Mouse (Mus musculus) c-Kit-positive CD71-positive TER-119-negative erythroid progenitor cells, embryonic 14.5 days (primary cell): ENCODE results near the gene B4galt4.

ENCODE experiments used
- DNase-seq: peaks from one replicate; pipeline ENCODE4 v3.0.0-alpha.2; 2013; ENCODE audit warnings: low read depth

Gene B4galt4

DNA sequence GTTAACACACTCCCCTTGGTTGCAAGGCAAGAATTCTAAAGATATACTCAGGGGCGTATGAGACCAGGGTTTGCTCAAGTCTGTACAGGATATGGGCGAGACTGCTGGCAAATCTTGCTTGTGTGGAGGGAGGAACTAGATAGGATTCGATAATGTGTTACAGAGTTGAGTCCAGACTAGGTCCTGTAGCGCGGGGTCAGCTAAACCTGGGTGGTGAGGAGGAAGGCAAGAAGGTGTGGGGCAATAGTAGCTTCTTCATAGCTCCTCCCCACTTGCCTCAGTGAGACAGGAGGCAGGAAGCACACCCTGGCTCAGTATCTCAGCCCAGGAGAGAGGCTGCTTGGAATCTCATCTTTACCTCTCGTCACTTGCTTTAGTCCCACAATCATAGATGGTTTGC is 12.9 kb upstream of the B4galt4 start:
- DNase-seq = no peak

DNA sequence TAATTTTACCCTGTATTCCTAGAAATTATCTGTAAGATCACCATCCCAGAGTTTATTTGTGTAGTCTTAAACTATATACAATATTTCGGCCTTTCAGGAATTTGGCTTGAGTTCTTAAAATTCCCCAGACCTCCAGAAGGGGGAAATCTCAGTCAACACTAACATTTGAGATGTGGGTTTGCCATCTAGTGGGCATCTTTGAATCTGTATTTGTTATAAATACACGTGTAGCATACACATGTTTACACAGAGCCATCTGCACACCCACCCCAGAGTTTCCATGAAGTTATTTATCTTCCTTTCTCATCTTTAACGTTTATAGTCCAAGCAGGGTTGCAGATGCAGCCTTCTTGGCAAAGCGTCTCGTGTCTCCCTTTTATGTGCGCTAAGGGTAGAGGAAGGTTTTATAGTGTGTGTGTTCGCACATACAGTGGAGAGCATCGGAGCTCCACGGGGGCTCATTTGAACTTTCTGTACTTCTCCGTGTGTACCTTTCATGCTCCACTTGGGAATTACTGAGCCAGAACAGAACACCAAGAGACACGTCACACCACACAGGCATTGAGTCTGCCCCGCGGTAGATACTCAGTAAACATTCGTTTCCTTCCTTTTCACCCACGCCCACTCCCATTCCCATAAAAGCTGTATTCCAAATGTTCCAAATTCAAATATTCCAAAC is 12.3 kb upstream of the B4galt4 start:
- DNase-seq = no peak

DNA sequence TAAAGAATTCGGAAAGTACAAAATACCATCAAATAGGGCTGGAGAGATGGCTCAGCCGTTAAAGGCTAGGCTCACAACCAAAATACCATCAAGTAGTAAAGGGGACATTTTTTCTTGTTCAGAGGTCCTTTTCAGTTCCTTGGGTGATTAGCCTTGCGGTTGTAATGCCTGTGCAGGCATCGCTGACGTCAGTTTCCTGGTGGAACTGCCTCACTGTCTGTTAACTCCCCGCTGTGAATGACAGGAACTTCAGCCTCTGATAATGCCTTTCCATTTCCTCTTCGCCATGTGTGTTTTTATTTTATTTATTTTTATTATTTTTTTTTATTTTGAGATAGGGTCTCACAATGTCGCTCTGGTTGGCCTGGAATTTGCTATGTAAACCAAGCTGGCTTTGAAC is 11.1 kb upstream of the B4galt4 start:
- no peak for DNase-seq

DNA sequence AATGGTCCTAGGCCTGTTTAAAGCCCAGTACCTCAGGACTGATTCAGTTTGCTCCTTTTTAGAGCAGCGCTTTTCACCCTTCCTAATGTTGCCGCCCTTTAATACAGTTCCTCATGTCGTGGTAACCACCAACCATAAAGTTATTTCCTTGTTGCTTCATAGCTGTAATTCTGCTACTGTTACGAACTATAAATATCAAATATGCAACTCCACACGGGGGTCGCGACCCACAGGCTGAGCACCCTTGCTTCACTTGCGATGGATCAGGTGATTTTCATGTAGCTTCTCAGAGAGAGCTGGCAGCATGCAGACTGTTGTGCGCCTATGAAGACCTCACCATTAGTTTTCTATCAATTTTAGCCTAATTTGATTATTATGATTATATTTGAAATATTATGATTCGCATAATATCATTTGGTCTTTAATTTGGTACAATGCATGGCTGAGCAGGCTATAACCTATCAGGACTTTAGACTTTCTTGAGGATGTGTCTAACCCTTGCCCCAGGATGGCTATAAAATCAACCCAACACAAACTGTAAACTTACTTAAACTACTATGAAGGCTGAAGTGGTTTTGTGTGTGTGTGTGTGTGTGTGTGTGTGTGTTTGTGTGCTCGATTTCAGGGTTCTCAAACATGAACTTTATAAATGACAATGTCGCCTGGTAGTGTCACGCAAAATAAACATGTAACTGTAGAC is 710 bp upstream of the B4galt4 start:
- no peak for DNase-seq

DNA sequence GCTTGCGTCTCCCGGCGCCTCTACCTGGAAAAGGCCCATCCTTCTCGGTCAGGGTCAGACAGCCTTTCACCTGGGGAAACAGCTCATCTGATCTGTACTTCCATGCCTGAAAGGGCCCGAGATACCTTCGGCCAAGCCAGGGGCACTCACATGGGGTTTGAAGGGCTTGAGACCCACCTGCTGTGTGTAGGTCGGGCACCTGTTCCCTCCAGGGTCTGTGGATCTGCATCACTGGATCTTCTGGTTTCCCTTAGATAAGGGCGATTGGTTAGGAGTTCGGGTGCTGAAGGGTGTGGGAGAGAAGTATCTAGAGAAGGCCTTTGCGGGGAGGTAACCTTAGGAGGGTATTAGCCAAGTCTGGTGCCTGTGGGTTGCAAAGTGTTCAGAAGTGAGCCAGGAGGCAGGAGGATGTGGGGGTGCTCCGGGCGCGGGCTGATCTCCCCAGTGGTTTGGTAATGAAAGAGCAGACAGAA is 631 bp downstream of the B4galt4 start:
- no peak for DNase-seq

DNA sequence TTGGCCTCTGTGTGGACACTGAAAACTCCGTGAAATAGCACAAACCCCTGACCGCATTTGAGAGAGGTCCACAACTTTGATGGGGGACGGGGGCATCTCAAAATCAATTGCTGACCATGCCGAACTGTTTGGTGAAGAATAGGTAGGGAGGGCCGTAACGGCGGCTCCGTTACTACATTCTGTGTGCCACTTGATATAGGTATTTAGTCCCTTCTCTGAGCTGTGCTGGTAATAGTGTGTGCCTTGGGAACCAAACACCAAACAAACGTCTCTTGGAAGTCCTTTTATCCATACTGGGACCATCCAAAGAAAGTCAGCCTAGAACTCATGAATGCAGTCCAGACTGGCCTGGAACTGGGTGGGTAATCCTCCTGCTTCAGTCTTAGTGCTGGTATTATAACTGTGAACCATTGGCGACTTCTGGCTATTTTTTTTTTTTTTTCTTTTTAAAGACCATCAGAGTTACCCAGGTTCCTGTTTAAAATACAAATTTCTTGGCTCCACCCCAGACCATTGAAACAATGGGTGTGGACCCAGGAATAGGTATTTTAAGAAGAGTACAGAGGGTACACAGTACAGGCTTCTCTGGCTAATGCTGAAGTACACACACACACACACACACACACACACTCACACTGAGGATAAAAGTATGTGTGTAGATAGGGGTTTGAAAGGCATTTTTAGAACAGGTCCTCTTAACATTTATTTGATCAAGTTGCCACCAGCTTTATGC is 2.0 kb downstream of the B4galt4 start:
- DNase-seq = no peak

- DNase-seq = no peak
Measured at GRCm38 (mm10) chr16:38750803-38751202, 8.7 kb downstream of the B4galt4 start.

GRCm38 (mm10) chr16:38753631-38754030 is 11.6 kb downstream of the B4galt4 start:
- DNase-seq = no peak

- DNase-seq = peak; percentile 50
Measured at GRCm38 (mm10) chr16:38755452-38756176, 13.6 kb downstream of the B4galt4 start.

DNA sequence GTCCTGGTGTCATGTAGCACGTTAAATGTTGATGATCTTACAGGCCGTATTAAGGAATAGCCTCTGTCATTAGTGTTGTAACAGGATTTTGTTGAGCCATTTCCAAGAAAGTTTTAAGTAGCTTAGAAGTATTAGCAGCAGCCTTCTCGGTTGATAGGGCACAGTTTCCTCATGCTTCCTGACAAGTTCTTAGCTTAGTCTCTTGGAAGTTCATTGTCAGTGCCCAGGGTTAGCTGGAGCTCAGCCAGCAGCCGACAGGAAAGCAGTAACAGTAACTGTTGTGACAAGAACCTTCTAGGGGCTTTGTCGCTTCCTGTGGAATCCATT is 14.1 kb downstream of the B4galt4 start:
- peak; percentile 5 for DNase-seq

DNA sequence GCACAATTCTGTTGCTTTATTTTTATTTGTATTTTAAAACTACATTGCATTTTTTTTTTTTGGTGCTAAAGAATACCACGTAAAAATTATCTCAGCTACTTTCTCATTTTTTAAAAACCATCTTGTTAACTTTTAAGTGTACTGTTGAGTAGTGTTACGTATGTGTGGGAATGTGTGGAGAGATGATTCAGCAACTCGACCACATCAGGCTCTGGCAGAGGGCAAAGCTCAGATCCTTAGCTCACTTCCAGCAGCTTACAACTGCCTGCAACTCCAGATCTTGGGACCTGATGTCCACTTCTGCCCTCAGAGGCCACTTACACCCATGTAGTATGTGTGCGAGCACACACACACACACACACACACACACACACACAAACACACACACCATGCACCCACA is 14.5 kb downstream of the B4galt4 start:
- no peak for DNase-seq

- DNase-seq = no peak
Measured at GRCm38 (mm10) chr16:38757626-38758025, 15.6 kb downstream of the B4galt4 start.

DNA sequence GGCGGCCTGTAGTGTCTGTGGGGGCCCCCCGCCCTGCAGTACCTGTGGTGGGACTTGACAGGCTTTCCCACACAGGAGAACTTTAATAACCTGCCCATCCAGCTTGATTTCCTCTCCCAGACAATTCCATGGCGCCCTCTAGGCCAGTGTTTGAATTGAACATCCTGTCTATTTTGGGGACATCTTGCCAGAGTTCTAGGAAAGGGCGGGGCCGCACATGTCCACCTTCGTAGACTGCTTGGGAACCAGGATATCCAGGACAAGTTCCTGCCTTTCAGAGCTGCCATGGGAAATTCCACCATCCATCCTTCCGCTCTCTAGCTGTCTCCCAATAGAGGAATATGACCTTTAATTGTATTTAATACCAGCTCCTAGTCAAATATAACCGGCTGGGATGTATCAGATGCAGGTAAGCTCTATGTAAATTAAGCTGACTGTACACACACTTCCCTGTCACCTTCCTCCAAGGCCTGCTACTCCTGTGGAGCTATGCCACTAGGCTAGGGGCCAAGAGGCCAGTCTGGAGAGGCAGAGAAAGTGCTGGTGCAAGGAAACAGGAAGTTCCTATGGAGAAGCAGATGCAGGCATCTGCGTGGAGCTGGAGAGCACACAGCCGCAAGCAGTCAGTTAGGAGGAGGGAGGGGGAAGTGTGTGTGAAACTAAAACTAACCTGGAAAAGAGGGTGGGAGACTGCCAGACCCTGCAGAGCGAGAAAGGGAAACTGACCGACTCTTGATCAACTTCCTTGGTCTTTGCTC is 16.2 kb downstream of the B4galt4 start:
- DNase-seq = no peak

GRCm38 (mm10) chr16:38760239-38760638 is 18.2 kb downstream of the B4galt4 start:
- DNase-seq = no peak

- DNase-seq = no peak
Measured at GRCm38 (mm10) chr16:38760834-38761375, 18.8 kb downstream of the B4galt4 start.

GRCm38 (mm10) chr16:38761972-38762371 is 19.9 kb downstream of the B4galt4 start:
- no peak for DNase-seq

DNA sequence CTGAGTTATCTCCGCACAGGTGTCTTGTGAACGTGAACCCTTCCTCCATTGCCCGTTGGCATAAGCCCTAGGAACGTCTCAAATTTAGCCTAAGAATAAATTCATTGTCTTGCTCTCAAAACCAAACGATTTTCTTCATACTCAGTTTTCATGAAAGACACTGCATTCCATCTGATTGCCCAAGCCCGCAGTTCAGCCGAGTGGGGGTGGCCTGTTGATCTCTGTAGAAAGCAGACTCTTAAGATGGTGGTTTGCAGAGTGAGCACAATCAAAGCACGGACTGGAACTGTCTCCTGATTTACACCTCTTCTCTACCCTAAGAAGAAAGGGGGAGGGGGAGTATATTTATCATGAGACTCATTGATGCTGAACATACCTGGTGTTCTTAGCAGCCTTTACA is 20.3 kb downstream of the B4galt4 start:
- DNase-seq = no peak

DNA sequence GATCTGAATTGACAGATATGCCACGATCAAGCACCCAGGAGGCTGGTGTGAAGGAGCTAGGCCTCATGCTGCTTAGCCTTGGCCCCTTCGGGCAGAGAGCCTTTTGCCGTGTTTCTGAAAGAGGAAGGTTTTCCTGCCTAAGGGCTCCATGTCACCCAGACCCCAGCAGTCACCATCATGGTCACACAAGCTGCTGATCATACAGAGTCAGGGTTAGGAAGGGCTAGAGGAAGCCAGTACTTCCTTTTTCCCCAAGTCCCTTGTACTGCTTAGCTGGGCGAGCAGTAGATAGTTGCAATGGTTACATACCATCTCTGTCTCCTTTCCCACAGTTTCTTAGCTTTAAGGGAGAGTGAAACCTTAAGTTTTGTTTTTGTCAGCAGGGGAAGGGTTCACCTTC is 21.4 kb downstream of the B4galt4 start:
- DNase-seq = no peak

GRCm38 (mm10) chr16:38766671-38767070 is 24.6 kb downstream of the B4galt4 start:
- no peak for DNase-seq

GRCm38 (mm10) chr16:38767761-38768160 is 25.7 kb downstream of the B4galt4 start:
- DNase-seq = no peak

DNA sequence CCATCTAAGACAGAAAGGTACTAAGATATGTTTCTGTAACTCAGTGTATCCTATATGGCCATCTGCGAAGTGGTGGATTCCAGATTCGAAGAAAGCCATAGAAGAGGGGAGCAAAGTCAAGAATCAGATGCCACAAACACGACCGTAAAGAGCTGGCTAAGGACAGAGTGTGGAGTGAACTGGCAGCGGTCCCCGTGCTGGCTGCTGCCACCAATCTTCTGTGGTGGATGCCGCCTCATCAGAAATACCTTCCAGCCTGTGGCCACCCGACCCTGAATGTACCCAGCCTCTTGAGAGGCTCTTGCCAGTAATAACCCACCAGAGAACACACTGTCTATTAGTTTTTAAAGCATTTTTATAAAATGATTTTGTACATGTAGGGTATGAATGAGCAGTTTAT is 26.3 kb downstream of the B4galt4 start:
- DNase-seq = no peak
